Mouse (Mus musculus) CD4-positive, CD25-positive, alpha-beta regulatory T cell (primary cell): ENCODE results near the gene Gm29110. TPM values are rescaled to one million over a fixed set of nuclear protein-coding genes. Genes with fewer than 3 reads are reported as not detected.

Experiments used
- polyA plus RNA-seq: library from polyadenylated mRNA; unstranded; fragments of 100-300 nt; shearing (Covaris generic); gene quantifications from one replicate; pipeline ENCODE4 v1.2.1, GENCODE M21; 2017

The Gm29110 gene
- not detected for polyA plus RNA-seq

DNA sequence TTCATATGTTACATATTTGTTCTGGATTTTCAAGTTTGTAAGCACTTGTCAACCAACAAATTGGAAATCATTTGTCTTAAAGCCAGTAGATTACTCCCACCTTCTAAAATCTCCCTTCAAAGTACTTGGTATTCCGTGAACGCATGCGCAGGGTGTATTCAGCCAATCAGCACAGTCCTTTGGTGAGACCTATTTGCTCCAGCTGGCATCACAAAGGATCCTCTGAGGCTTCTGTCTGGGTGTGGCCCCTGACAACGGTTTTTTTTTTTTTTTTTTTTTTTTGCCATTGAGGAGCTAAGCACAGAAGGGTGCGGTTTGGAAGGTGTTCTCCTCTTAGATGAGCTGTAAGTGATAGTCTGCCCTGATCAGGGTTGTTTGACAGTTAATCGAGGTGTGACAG, at the start of gene Gm29110:
Gm29110 (plus strand) TSS at position 301 of the 400 bp plus-strand sequence.

Other genes with a start within 250 kb of the Gm29110 start
- not detected for gene Gm21913, start 153.4 kb downstream of the Gm29110 start, polyA plus RNA-seq